In the genomic region with DNA sequence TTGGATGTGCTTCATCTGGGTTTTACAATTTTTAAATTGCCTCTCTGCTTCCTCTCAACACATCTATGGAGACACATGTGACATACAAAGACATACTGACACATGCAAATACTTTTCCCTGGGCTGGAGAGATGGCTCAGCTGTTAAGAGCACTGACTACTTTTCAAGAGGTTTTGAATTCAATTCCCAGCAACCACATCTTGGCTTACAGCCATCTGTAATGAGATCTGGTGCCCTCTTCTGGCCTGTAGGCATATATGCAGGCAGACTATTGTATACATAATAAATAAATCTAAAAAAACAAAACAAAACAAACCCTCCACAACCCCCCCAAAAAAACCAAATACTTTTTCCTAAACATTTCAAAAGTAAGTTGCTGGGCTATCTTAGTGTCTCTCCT, we compare ENCODE assay signal across 9 mouse cellular contexts.
DNase-seq lines count a peak whose midpoint lies in the region; ATAC-seq and TF ChIP-seq lines count a peak whose summit lies in the region.
"Had no signal": no experiment of that assay in that cellular context is flagged by ENCODE, and none has a peak within 500 bp of the region (broad histone marks: within the 10 kb centered on the region; RNA-seq: fewer than 3 reads in every experiment).

No protein-coding gene starts in this region.

- no peaks in the 10 kb centered on the region for H3K27me3 ChIP-seq in embryonic facial prominence, embryonic 14.5 days (replicated peaks; ENCODE audit: control insufficient read depth, insufficient read depth, low read length)
- H3K27me3 ChIP-seq in embryonic facial prominence, embryonic 10.5 days (replicated peaks; ENCODE audit: low read depth, poor library complexity, severe bottlenecking): no peaks in the 10 kb centered on the region
- H3K27me3 ChIP-seq: hindbrain, embryonic 15.5 days had no signal

- no peak overlapping the region for H3K4me3 ChIP-seq in embryonic facial prominence, embryonic 14.5 days (ENCODE audit: low read depth, low read length)
- H3K4me3 ChIP-seq in embryonic facial prominence, embryonic 10.5 days: no peak overlapping the region
- H3K4me3 ChIP-seq in left cerebral cortex, adult 2 months: no peak overlapping the region
- H3K4me3 ChIP-seq: hindbrain, embryonic 15.5 days had no signal

- no peak overlapping the region for H3K9ac ChIP-seq in embryonic facial prominence, embryonic 14.5 days (ENCODE audit: low read depth, low read length)
- H3K9ac ChIP-seq: hindbrain, embryonic 15.5 days had no signal

- TF ChIP-seq CTCF in left cerebral cortex, adult 2 months (IDR thresholded peaks at IDR 0.05): peak; percentile 72

- DNase-seq in embryonic facial prominence, embryonic 14.5 days (ENCODE audit: low spot score): peak; percentile 39
- no peak for DNase-seq in embryonic facial prominence, embryonic 10.5 days (ENCODE audit: low spot score)
- no peak for DNase-seq in left cerebral cortex, adult 2 months (ENCODE audit: extremely low spot score in 1 of 2, low spot score in 2 of 2)
- DNase-seq in left cerebral cortex, adult 11 months (ENCODE audit: low spot score): no peak
- DNase-seq in NIH3T3 (ENCODE audit: low read depth): peak; percentile 74
- DNase-seq in mesoderm, embryonic 11.5 days (ENCODE audit: low read depth, low spot score): peak; percentile 9
- DNase-seq in right cerebral cortex, postnatal 36 days (ENCODE audit: low spot score in 2 of 2): no peak
- DNase-seq in right cerebral cortex, adult 18-20 months: no peak

- no peak overlapping the region for H3K4me2 ChIP-seq in embryonic facial prominence, embryonic 14.5 days (ENCODE audit: low read depth, low read length)
- H3K4me2 ChIP-seq: hindbrain, embryonic 15.5 days had no signal

- intact Hi-C loops in left cerebral cortex, adult 2 months (cut with DNase I): no loop called here

- no peak overlapping the region for H3K27ac ChIP-seq in embryonic facial prominence, embryonic 14.5 days (replicated peaks; ENCODE audit: low read depth, low read length)
- no peak overlapping the region for H3K27ac ChIP-seq in embryonic facial prominence, embryonic 10.5 days (replicated peaks)
- no peak overlapping the region for H3K27ac ChIP-seq in left cerebral cortex, adult 2 months
- H3K27ac ChIP-seq: hindbrain, embryonic 15.5 days had no signal

- H3K4me1 ChIP-seq in embryonic facial prominence, embryonic 14.5 days (ENCODE audit: control insufficient read depth, insufficient read depth, low read length): no peaks in the 10 kb centered on the region
- H3K4me1 ChIP-seq in embryonic facial prominence, embryonic 10.5 days: no peaks in the 10 kb centered on the region
- H3K4me1 ChIP-seq: hindbrain, embryonic 15.5 days had no signal

- H3K36me3 ChIP-seq in embryonic facial prominence, embryonic 14.5 days (ENCODE audit: control insufficient read depth, insufficient read depth, low read length): peaks cover 8% of the 10 kb centered on the region
- H3K36me3 ChIP-seq in embryonic facial prominence, embryonic 10.5 days (replicated peaks): no peaks in the 10 kb centered on the region

- no peaks in the 10 kb centered on the region for H3K9me3 ChIP-seq in embryonic facial prominence, embryonic 14.5 days (ENCODE audit: control insufficient read depth, low read length)
- no peaks in the 10 kb centered on the region for H3K9me3 ChIP-seq in embryonic facial prominence, embryonic 10.5 days
- H3K9me3 ChIP-seq: hindbrain, embryonic 15.5 days had no signal

- no peak for ATAC-seq in embryonic facial prominence, embryonic 14.5 days (ENCODE audit: low read depth)

Comparison
In these comparisons a context has a peak if more than half of its experiments do, and no peak if none do; other contexts are left out.
1. DNase-seq: peak in embryonic facial prominence, embryonic 14.5 days (single experiment), NIH3T3 (single experiment) and mesoderm, embryonic 11.5 days (single experiment); none in embryonic facial prominence, embryonic 10.5 days (single experiment), left cerebral cortex, adult 2 months (0 of 2), left cerebral cortex, adult 11 months (single experiment), right cerebral cortex, postnatal 36 days (0 of 2) and right cerebral cortex, adult 18-20 months (single experiment).